Mouse (Mus musculus) liver, adult 10 weeks (tissue): ENCODE data around the gene Plk3. TPM values are rescaled to one million over a fixed set of nuclear protein-coding genes. Genes with fewer than 3 reads are reported as not detected.

Source experiments
- polyA plus RNA-seq: library from polyadenylated mRNA; stranded (reverse); fragments of 350-450 nt; fragmentation: Illumina TruSeq; extraction: RNeasy Lipid Tissue Mini Kit (QIAGEN cat#74804); gene quantifications from one replicate; pipeline ENCODE4 v1.2.3, GENCODE M21; 2014; ENCODE audit warnings: low read depth, low replicate concordance

The Plk3 gene
- polyA plus RNA-seq, result 2.3 TPM

GRCm38 (mm10) chr4:117133817-117134600, at the start of gene Plk3:
Gene Plk3 (minus strand): TSS chr4:117133963.

GRCm38 (mm10) chr4:117181863-117182758, 48.3 kb upstream of the Plk3 start, which contains the start of gene Kif2c:
Gene Kif2c (minus strand): TSS chr4:117182639.

GRCm38 (mm10) chr4:117155792-117156355, 22.1 kb upstream of the Plk3 start, which contains the start of gene Rps8:
Gene Rps8 (minus strand): TSS chr4:117156243.

GRCm38 (mm10) chr4:117126675-117127290, 7.0 kb downstream of the Plk3 start, which contains the start of gene Tctex1d4:
Gene Tctex1d4 (plus strand): TSS chr4:117126794.

GRCm38 (mm10) chr4:117125348-117125909, 8.3 kb downstream of the Plk3 start, which contains the start of gene Btbd19:
Gene Btbd19 (minus strand): TSS chr4:117125725.

GRCm38 (mm10) chr4:117095551-117096452, 38.0 kb downstream of the Plk3 start, which contains the start of gene Ptch2:
Gene Ptch2 (plus strand): TSS chr4:117096075.

Other genes starting within 250 kb of the Plk3 start
- 15.4 TPM for gene Urod, start 139.6 kb downstream of the Plk3 start, polyA plus RNA-seq
- 7.8 TPM for gene Hectd3, start 138.6 kb downstream of the Plk3 start, polyA plus RNA-seq
- gene Eif2b3, start 114.6 kb downstream of the Plk3 start, polyA plus RNA-seq, result 10.9 TPM
- gene Ptch2, start 37.9 kb downstream of the Plk3 start, polyA plus RNA-seq, result not detected
- 0.32 TPM for gene Btbd19, start 8.2 kb downstream of the Plk3 start, polyA plus RNA-seq
- not detected for gene Tctex1d4, start 7.2 kb downstream of the Plk3 start, polyA plus RNA-seq
- gene Rps8, start 22.3 kb upstream of the Plk3 start, polyA plus RNA-seq, result 71.6 TPM
- gene Kif2c, start 48.7 kb upstream of the Plk3 start, polyA plus RNA-seq, result not detected
- gene Tmem53, start 118.0 kb upstream of the Plk3 start, polyA plus RNA-seq, result 1.5 TPM
- not detected for gene Armh1, start 118.2 kb upstream of the Plk3 start, polyA plus RNA-seq